In the genomic region with DNA sequence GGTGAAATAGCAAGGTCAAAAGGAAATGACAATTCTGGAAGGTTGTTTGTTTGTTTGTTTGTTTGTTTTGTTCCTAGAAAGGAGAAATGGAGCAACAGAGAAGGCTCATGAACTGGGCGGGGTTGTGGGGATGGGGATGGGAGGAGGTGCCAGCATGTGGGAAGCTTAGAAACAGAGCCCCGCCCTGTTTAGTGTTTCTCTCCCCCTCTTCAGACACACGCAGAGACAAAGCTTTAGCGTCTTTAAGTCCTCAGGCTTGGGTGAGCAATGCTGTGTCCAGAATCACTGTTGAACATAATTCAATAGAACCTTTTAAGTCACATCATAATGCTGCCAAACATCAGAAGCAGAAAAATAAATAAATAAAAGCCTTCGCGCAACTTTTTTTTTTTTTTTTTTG, we compare ENCODE assay signal across 12 mouse cellular contexts.
DNase-seq lines count a peak whose midpoint lies in the region; ATAC-seq lines count a peak whose summit lies in the region.
"Had no signal": no experiment of that assay in that cellular context is flagged by ENCODE, and none has a peak within 500 bp of the region (broad histone marks: within the 10 kb centered on the region; RNA-seq: fewer than 3 reads in every experiment).

No protein-coding gene starts in this region.

- WGBS in heart, embryonic 15.5 days: 63% methylated on average over 6 of the region's 6 CpGs
- WGBS in heart, embryonic 12.5 days: 71% methylated on average over 6 of the region's 6 CpGs
- 31% methylated on average over 6 of the region's 6 CpGs for WGBS in midbrain, embryonic 14.5 days
- WGBS in midbrain, embryonic 13.5 days: 33% methylated on average over 6 of the region's 6 CpGs
- 46% methylated on average over 6 of the region's 6 CpGs for WGBS in embryonic facial prominence, embryonic 14.5 days

- H3K27ac ChIP-seq in heart, embryonic 15.5 days: 0 out of 2 replicates have a peak overlapping the region, but pooled peaks have one; percentile 25
- no peak overlapping the region for H3K27ac ChIP-seq in heart, embryonic 12.5 days (ENCODE audit: poor library complexity, severe bottlenecking)
- H3K27ac ChIP-seq in midbrain, embryonic 14.5 days (replicated peaks; ENCODE audit: low read depth, low read length): no peak overlapping the region
- no peak overlapping the region for H3K27ac ChIP-seq in midbrain, embryonic 13.5 days
- no peak overlapping the region for H3K27ac ChIP-seq in embryonic facial prominence, embryonic 14.5 days (replicated peaks; ENCODE audit: low read depth, low read length)
- H3K27ac ChIP-seq: neural tube, embryonic 15.5 days had no signal

- H3K4me1 ChIP-seq in heart, embryonic 15.5 days (replicated peaks): peaks cover 14% of the 10 kb centered on the region
- H3K4me1 ChIP-seq in heart, embryonic 12.5 days (replicated peaks): peaks cover 12% of the 10 kb centered on the region; the same call in 1 of the 2 replicates
- no peaks in the 10 kb centered on the region; the same call in 1 of the 2 replicates for H3K4me1 ChIP-seq in midbrain, embryonic 14.5 days (ENCODE audit: control insufficient read depth, insufficient read depth, low read length)
- H3K4me1 ChIP-seq in midbrain, embryonic 13.5 days (replicated peaks): peaks cover 10% of the 10 kb centered on the region
- H3K4me1 ChIP-seq in embryonic facial prominence, embryonic 14.5 days (ENCODE audit: control insufficient read depth, insufficient read depth, low read length): no peaks in the 10 kb centered on the region
- H3K4me1 ChIP-seq: neural tube, embryonic 15.5 days had no signal

- H3K36me3 ChIP-seq in heart, embryonic 15.5 days: peaks cover 24% of the 10 kb centered on the region; the same call in 1 of the 2 replicates
- peaks cover 49% of the 10 kb centered on the region for H3K36me3 ChIP-seq in heart, embryonic 12.5 days
- H3K36me3 ChIP-seq in midbrain, embryonic 14.5 days (ENCODE audit: control insufficient read depth, insufficient read depth, low read length): no peaks in the 10 kb centered on the region
- H3K36me3 ChIP-seq in midbrain, embryonic 13.5 days: no peaks in the 10 kb centered on the region
- no peaks in the 10 kb centered on the region for H3K36me3 ChIP-seq in embryonic facial prominence, embryonic 14.5 days (ENCODE audit: control insufficient read depth, insufficient read depth, low read length)
- H3K36me3 ChIP-seq: neural tube, embryonic 15.5 days had no signal

- H3K9me3 ChIP-seq in heart, embryonic 15.5 days (replicated peaks): no peaks in the 10 kb centered on the region
- H3K9me3 ChIP-seq in heart, embryonic 12.5 days (replicated peaks): no peaks in the 10 kb centered on the region
- H3K9me3 ChIP-seq in midbrain, embryonic 14.5 days (ENCODE audit: control insufficient read depth, low read length): no peaks in the 10 kb centered on the region
- H3K9me3 ChIP-seq in midbrain, embryonic 13.5 days: no peaks in the 10 kb centered on the region
- no peaks in the 10 kb centered on the region for H3K9me3 ChIP-seq in embryonic facial prominence, embryonic 14.5 days (ENCODE audit: control insufficient read depth, low read length)
- H3K9me3 ChIP-seq: neural tube, embryonic 15.5 days had no signal

- no peaks in the 10 kb centered on the region for H3K27me3 ChIP-seq in heart, embryonic 15.5 days
- no peaks in the 10 kb centered on the region for H3K27me3 ChIP-seq in heart, embryonic 12.5 days (replicated peaks)
- H3K27me3 ChIP-seq in midbrain, embryonic 14.5 days (ENCODE audit: control insufficient read depth, insufficient read depth, low read length): no peaks in the 10 kb centered on the region
- no peaks in the 10 kb centered on the region for H3K27me3 ChIP-seq in midbrain, embryonic 13.5 days
- no peaks in the 10 kb centered on the region for H3K27me3 ChIP-seq in embryonic facial prominence, embryonic 14.5 days (replicated peaks; ENCODE audit: control insufficient read depth, insufficient read depth, low read length)
- H3K27me3 ChIP-seq: neural tube, embryonic 15.5 days had no signal

- H3K4me3 ChIP-seq in heart, embryonic 15.5 days: no peak overlapping the region
- no peak overlapping the region for H3K4me3 ChIP-seq in heart, embryonic 12.5 days
- H3K4me3 ChIP-seq in midbrain, embryonic 14.5 days (replicated peaks; ENCODE audit: low read depth, low read length): no peak overlapping the region
- no peak overlapping the region for H3K4me3 ChIP-seq in midbrain, embryonic 13.5 days (replicated peaks)
- no peak overlapping the region for H3K4me3 ChIP-seq in embryonic facial prominence, embryonic 14.5 days (ENCODE audit: low read depth, low read length)
- H3K4me3 ChIP-seq: erythroblast, embryonic 14.5 days; neural tube, embryonic 15.5 days had no signal

- no peak overlapping the region for H3K4me2 ChIP-seq in heart, embryonic 15.5 days
- H3K4me2 ChIP-seq in heart, embryonic 12.5 days: no peak overlapping the region
- no peak overlapping the region for H3K4me2 ChIP-seq in midbrain, embryonic 14.5 days (ENCODE audit: low read length)
- H3K4me2 ChIP-seq in midbrain, embryonic 13.5 days (replicated peaks): no peak overlapping the region
- no peak overlapping the region for H3K4me2 ChIP-seq in embryonic facial prominence, embryonic 14.5 days (ENCODE audit: low read depth, low read length)
- H3K4me2 ChIP-seq: liver, embryonic 11.5 days; neural tube, embryonic 15.5 days had no signal

- no peak for ATAC-seq in heart, embryonic 15.5 days (replicated peaks; ENCODE audit: insufficient number of reproducible peaks, insufficient read depth, low FRiP score, low read depth)
- no peak for ATAC-seq in heart, embryonic 12.5 days (ENCODE audit: insufficient number of reproducible peaks, low FRiP score)
- no peak for ATAC-seq in midbrain, embryonic 14.5 days (ENCODE audit: low FRiP score, low TSS enrichment)
- no peak; the same call in 1 of the 2 replicates for ATAC-seq in midbrain, embryonic 13.5 days
- peak; percentile 41; the same call in 1 of the 2 replicates for ATAC-seq in embryonic facial prominence, embryonic 14.5 days (ENCODE audit: low read depth)
- ATAC-seq: Patski had no signal

- no peak overlapping the region for H3K9ac ChIP-seq in heart, embryonic 15.5 days
- no peak overlapping the region for H3K9ac ChIP-seq in heart, embryonic 12.5 days
- no peak overlapping the region for H3K9ac ChIP-seq in midbrain, embryonic 14.5 days (replicated peaks; ENCODE audit: low read length)
- no peak overlapping the region for H3K9ac ChIP-seq in midbrain, embryonic 13.5 days (replicated peaks)
- no peak overlapping the region for H3K9ac ChIP-seq in embryonic facial prominence, embryonic 14.5 days (ENCODE audit: low read depth, low read length)
- H3K9ac ChIP-seq: neural tube, embryonic 15.5 days had no signal

- DNase-seq in midbrain, embryonic 14.5 days: peak; percentile 24
- DNase-seq in embryonic facial prominence, embryonic 14.5 days (ENCODE audit: low spot score): peak; percentile 41
- no peak for DNase-seq in cerebellum, postnatal 14 days
- no peak for DNase-seq in adrenal gland, adult 2 months
- DNase-seq: right cerebral cortex, postnatal 4 days had no signal

Comparison
In these comparisons a context has a peak if more than half of its experiments do, and no peak if none do; other contexts are left out.
1. DNase-seq: peak in midbrain, embryonic 14.5 days (single experiment) and embryonic facial prominence, embryonic 14.5 days (single experiment); none in cerebellum, postnatal 14 days (0 of 2) and adrenal gland, adult 2 months (single experiment).